Mouse (Mus musculus) ES-Bruce4 (cell line): Measurements from ENCODE around the gene E330017A01Rik.

Source experiments
- CTCF ChIP-seq: IDR thresholded peaks from one replicate; pipeline ENCODE4 v1.8.1; 2011; ENCODE audit warnings: low read depth, low read length
- EP300 ChIP-seq: IDR thresholded peaks from 2 replicates; pipeline ENCODE4 v1.6.1; 2011; ENCODE audit warnings: low read depth, low read length; ENCODE audit not compliant: insufficient read depth

DNA sequence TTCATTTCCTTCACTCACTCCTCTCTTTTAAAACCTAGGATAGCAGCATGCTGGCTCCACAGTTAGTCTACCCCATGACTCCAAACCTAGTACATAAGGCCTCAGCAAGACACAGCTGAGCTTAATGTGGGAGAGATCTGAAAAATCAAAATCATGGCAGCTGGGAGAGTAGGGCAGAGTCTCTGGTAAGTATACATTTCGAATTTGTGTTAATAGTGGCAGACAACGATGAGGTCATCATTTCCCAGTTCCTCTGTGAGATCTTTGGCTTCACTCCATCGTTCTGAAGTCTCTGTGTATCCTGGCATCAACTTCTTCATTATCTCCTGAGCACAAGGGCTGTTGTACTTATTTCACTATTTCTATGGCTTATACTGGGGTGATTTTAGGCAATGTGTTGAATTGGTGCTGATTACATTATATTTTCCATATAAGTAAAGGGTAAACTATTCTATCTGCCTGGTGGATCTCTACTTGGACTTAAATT is at the start of gene E330017A01Rik:
- TF ChIP-seq EP300 (no peak), CTCF (no peak)
